Mouse (Mus musculus): ENCODE results near the gene Serpina9. TPM values are rescaled to one million over a fixed set of nuclear protein-coding genes. Genes with fewer than 3 reads are reported as not detected.

Gene Serpina9
- not detected for total RNA-seq (2021)
- long read RNA-seq, experiment 1 = 0 reads
- long read RNA-seq, experiment 2 = 0 reads

DNA sequence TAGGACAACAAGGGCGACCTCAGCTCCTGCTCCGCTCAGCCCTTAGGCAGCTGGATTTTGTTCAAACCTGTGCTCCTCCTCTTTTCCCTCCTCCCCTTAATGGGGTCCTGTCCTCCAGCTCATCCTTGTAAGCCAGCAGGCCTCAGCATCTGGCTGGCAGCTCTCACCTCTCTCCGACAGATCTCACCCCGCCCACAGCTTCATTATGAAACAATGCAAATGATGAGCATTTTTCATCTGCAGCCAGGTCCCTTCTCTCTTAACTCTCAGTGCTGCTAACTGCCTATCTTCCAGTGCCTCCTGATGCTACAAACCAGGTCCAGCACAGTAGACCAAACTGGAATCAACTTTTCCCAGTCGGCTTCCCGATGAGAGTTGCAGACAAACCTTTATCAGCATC, at the start of gene Serpina9:
Gene Serpina9 (minus strand): TSS at position 136 of the 400 bp plus-strand sequence.
- Histone ChIP-seq H3K27ac (no peak within 1 kb of the TSS), H3K4me3 (no peak within 1 kb of the TSS)
- intact Hi-C loops (cut with DNase I) = no loop called here
- no peak for DNase-seq
- no peak for TF ChIP-seq CTCF (IDR thresholded peaks at IDR 0.05)

- no peak for DNase-seq
- intact Hi-C loops (cut with DNase I) = no loop called here
Measured at GRCm38 (mm10) chr12:104061862-104062261, 48.3 kb upstream of the Serpina9 start.

GRCm38 (mm10) chr12:104060126-104060525, 46.6 kb upstream of the Serpina9 start:
- Histone ChIP-seq H3K4me3 (no peak overlapping the region), H3K27ac (no peak overlapping the region)
- intact Hi-C loops (cut with DNase I) = no loop called here
- TF ChIP-seq CTCF (IDR thresholded peaks at IDR 0.05) = no peak
- no peak for DNase-seq

More at GRCm38 (mm10) chr12:104061862-104062261, 48.3 kb upstream of the Serpina9 start:
- Histone ChIP-seq H3K4me3 (no peak overlapping the region), H3K27ac (no peak overlapping the region)
- TF ChIP-seq CTCF (IDR thresholded peaks at IDR 0.05) = no peak

DNA sequence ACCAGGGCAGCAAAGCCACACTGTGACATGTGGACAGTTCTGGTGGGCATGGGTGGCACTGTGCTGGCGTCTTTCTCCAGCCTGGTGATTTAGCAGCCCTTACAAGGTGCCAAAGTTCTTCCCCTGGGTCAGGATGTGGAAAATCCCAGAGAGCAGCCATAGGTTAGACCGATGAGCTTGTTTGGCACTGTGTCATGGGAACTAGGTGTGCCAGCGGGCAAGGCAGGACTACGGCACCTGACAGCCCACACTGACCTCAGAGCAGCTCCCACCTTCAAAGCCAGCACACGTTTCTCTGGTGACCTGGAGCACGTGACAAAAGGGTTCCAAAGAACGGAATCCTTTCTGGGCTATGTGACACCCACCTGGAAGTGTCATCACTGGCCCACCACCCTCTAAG, 44.0 kb upstream of the Serpina9 start:
- no peak for DNase-seq
- TF ChIP-seq CTCF (IDR thresholded peaks at IDR 0.05) = no peak
- intact Hi-C loops (cut with DNase I) = no loop called here
- Histone ChIP-seq H3K27ac (no peak overlapping the region), H3K4me3 (no peak overlapping the region)

DNA sequence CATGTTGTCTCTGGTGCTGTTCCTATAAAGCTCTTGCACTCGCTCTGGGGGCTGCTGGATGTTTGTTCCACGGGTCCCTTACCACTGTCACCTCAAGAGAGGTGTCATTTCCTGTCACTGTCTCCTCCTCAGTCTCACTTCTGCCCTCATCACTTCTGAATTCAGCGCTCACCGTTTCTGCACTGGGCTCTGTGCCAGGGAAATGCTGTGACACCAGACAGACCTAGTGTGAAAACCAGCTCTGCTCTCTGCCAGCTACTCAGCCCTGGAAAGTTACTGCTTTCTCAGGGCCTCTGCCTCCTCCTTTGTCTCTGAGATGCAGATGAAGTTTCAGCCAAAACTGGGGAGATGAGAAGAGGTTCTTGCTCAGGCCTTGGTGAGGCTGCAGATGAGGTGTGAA, 43.5 kb upstream of the Serpina9 start:
- Histone ChIP-seq H3K27ac (no peak overlapping the region), H3K4me3 (no peak overlapping the region)
- intact Hi-C loops (cut with DNase I) = no loop called here
- DNase-seq = no peak
- no peak for TF ChIP-seq CTCF (IDR thresholded peaks at IDR 0.05)

DNA sequence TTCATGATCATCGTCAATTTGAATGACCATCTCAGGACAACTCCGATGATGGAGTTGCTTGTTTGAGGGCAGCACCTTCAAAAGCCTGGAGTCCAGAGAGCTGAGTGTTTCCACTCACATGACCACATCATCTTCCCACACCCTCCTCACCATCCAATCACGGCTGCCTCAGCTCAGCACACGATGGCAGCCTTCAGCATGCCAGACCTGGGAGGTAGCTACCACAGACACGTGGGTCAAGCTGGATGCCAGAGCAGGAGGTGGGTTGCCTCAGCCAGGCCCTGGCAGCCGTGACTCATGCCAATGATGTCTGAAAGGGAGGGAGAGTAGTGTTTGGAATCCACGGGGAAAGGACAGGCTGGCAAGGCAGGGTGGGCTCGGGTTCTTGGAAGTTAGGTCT, 42.2 kb upstream of the Serpina9 start:
- Histone ChIP-seq H3K27ac (no peak overlapping the region), H3K4me3 (no peak overlapping the region)
- no peak for DNase-seq
- intact Hi-C loops (cut with DNase I) = no loop called here
- no peak for TF ChIP-seq CTCF (IDR thresholded peaks at IDR 0.05)

- no peak overlapping the region for H3K27ac ChIP-seq
- no peak for DNase-seq
- no peak for TF ChIP-seq CTCF (IDR thresholded peaks at IDR 0.05)
- no peak overlapping the region for H3K4me3 ChIP-seq
- intact Hi-C loops (cut with DNase I) = no loop called here
Measured at GRCm38 (mm10) chr12:104053995-104054394, 40.4 kb upstream of the Serpina9 start.

DNA sequence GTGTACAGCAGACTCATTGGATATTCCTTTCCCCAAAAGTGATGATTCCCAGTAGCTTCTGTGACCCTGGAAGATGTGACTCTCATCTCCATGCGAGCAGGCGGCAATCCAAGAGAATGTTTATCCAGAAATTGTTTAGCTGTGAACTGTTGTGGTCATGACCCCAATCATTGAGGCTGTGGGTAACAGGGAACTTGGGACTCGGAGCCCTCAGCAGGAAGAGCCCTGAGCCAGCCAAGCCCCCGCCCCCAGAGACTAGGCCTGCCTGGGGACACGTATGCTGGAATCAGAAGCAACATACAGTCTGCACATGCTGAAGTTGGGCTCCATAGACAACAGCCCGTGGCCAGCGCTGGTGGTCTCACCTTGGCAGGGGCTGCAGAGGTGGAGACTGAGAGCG, 32.2 kb upstream of the Serpina9 start:
- TF ChIP-seq CTCF (IDR thresholded peaks at IDR 0.05) = no peak
- Histone ChIP-seq H3K27ac (no peak overlapping the region), H3K4me3 (no peak overlapping the region)
- no peak for DNase-seq
- intact Hi-C loops (cut with DNase I) = no loop called here

DNA sequence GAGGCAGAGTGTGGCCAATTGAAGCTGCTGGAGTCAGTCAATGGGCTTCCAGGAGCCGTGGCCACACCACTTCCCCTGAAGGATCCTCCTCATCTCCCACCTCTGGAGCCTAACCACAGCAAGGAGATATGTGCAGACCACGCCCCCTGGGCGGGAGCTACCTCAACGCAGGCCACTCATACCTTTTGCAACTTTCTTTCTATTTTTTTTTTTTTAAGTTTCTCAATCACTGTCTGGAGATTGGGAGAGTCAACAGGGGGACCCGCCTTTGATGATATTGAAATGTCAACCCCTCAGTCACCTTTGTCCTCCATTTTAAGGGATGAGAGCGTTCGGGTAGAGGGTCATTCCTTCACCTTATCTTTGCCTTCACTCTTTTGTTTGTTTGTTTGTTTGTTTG, 30.8 kb upstream of the Serpina9 start, which contains the start of gene Serpina12:
Gene Serpina12 (minus strand): TSS at position 101 of the 400 bp plus-strand sequence.
- DNase-seq = no peak
- no peak for TF ChIP-seq CTCF (IDR thresholded peaks at IDR 0.05)
- Histone ChIP-seq H3K27ac (no peak within 1 kb of the TSS), H3K4me3 (no peak within 1 kb of the TSS)
- intact Hi-C loops (cut with DNase I) = no loop called here

DNA sequence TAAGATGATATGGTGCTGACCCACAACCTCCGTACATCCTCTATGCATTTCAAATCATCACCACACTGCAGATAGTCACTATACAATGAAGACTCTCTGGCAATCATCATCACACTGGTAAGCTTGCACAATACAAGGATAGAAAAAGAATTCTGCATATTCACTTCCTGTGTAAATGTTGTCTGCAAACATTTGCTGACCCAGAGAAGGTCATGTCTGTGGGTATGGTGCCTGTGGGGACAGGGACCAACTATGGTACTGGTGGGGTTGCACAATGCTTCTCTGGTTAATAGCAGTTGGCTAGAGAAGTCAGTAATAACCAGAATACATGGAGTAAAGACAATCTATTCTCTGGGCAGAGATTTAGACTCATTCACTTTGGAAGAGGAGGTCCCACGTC, 29.2 kb upstream of the Serpina9 start:
- no peak for TF ChIP-seq CTCF (IDR thresholded peaks at IDR 0.05)
- DNase-seq = no peak
- H3K4me3 ChIP-seq = no peak overlapping the region
- no peak overlapping the region for H3K27ac ChIP-seq
- intact Hi-C loops (cut with DNase I) = no loop called here

DNA sequence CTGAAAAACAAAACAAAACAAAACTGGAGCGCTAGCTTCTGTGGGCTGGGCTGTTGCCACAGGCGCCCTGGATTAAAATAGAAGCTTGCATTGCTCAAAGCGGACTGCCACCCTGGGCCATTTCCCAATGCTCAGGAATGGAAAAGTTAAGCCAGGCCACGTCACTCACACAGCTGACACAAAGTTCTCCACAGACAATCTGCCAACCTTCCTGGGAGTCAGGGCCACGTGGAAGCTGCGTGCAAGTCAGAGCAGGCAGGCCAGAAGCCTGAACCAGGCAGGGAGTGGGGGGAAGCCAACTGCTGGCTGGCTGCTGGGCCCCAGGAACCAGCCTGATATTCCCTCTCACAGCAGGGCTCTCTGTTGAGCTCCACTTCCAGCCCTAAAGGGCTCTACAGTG, 27.8 kb upstream of the Serpina9 start:
- intact Hi-C loops (cut with DNase I) = no loop called here
- H3K27ac ChIP-seq = peak overlapping the region; percentile 92
- peak overlapping the region; percentile 46 for H3K4me3 ChIP-seq
- peak; percentile 90 for DNase-seq
- no peak for TF ChIP-seq CTCF (IDR thresholded peaks at IDR 0.05)

DNA sequence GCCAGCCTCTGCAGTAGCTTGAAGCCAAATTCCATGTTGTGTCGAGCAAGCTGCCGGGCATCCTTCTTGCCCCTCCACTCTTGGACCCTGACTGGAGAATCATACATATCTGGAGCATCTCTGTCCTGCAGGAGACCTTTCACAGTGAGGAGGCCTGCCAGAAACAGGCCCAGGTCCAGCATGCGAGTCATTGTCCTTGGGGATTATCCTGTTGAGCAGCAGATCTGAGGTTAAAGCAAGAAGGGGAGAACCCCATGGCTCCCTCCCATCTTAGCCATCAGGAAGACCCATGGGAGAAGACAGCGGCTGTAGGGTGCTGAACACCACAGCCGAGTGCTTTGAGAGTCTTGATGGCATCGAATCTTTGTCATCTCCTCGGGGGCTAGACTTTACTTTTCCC, 24.6 kb upstream of the Serpina9 start:
- TF ChIP-seq CTCF (IDR thresholded peaks at IDR 0.05) = no peak
- H3K27ac ChIP-seq = no peak overlapping the region
- H3K4me3 ChIP-seq = no peak overlapping the region
- intact Hi-C loops (cut with DNase I) = no loop called here
- no peak for DNase-seq

- H3K27ac ChIP-seq = no peak overlapping the region
- no peak for TF ChIP-seq CTCF (IDR thresholded peaks at IDR 0.05)
- intact Hi-C loops (cut with DNase I) = no loop called here
- no peak overlapping the region for H3K4me3 ChIP-seq
- no peak for DNase-seq
Measured at GRCm38 (mm10) chr12:104033752-104034151, 20.2 kb upstream of the Serpina9 start.

DNA sequence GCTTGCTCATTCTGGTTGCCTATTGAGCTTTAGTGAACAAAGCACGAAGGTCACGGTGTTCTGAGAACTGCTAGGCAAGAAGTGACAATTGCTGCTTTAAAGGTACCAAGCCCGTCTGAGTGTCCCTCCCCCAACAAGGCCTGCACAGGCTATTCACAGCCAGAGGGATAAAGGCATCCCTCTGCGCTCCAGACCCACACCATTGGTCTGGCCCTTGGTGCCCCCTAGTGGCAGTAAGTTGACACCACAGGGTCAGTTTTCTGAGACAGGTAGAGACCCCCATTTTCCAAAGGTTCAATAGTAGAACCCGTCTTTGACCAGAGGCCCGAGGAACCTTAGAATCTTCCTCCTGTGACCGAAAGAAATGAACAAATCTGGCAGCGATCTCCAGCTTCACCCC, 16.4 kb upstream of the Serpina9 start:
- intact Hi-C loops (cut with DNase I) = loop anchor here (2.0 kb wide), 1 partner anchor 35 kb away; no protein-coding TSS in a partner anchor
- Histone ChIP-seq H3K4me3 (no peak overlapping the region), H3K27ac (no peak overlapping the region)
- peak; percentile 67 for TF ChIP-seq CTCF (IDR thresholded peaks at IDR 0.05)
- peak; percentile 28 for DNase-seq
